Mouse (Mus musculus): ENCODE data around the gene Mydgf.

- TF ChIP-seq CTCF (IDR thresholded peaks at IDR 0.05; ENCODE audit: control insufficient read depth, insufficient read depth, low read length) (no peak), POLR2A (IDR thresholded peaks at IDR 0.05; ENCODE audit: borderline replicate concordance, control insufficient read depth, low read depth, low read length) (no peak)
These were observed 33.8 kb downstream of the Mydgf start for GRCm38 (mm10) chr17:56149897-56150296.

Data from bone marrow, adult 2 months (tissue).